Mouse (Mus musculus) limb, embryonic 13.5 days (tissue): ENCODE data around the gene Dkk2. TPM values are rescaled to one million over a fixed set of nuclear protein-coding genes. Genes with fewer than 3 reads are reported as not detected.

Experiments
- ATAC-seq: fragments of 200-750 bp; cut with Nextera tagmentation; 2 replicates; pipeline ENCODE4 v1.8.0; 2017; ENCODE audit warnings: low read depth, moderate number of reproducible peaks, moderate TSS enrichment; ENCODE audit not compliant: low FRiP score
- H3K27ac ChIP-seq: fragments of 300-500 bp; sonication (generic); 2 replicates; pipeline ENCODE4 v1.5.1; 2015; ENCODE audit warnings: inconsistent platforms, mild to moderate bottlenecking, moderate library complexity
- H3K27me3 ChIP-seq: fragments of 300-500 bp; sonication (generic); 2 replicates; pipeline ENCODE4 v1.6.1; 2015; ENCODE audit warnings: mild to moderate bottlenecking, inconsistent platforms
- H3K36me3 ChIP-seq: fragments of 300-500 bp; sonication (generic); 2 replicates; pipeline ENCODE4 v1.6.1; 2015; ENCODE audit warnings: inconsistent platforms, mild to moderate bottlenecking, moderate library complexity
- H3K4me1 ChIP-seq: fragments of 300-500 bp; sonication (generic); 2 replicates; pipeline ENCODE4 v1.6.1; 2015; ENCODE audit warnings: inconsistent platforms
- H3K4me2 ChIP-seq: fragments of 300-500 bp; sonication (generic); replicated peaks from 2 replicates; pipeline ENCODE4 v1.6.1; 2015; ENCODE audit warnings: inconsistent platforms, mild to moderate bottlenecking, moderate library complexity
- H3K4me3 ChIP-seq: fragments of 300-500 bp; sonication (generic); 2 replicates; pipeline ENCODE4 v1.5.1; 2015; ENCODE audit warnings: moderate library complexity, mild to moderate bottlenecking, inconsistent platforms
- H3K9ac ChIP-seq: fragments of 300-500 bp; sonication (generic); 2 replicates; pipeline ENCODE4 v1.6.1; 2015; ENCODE audit warnings: mild to moderate bottlenecking, inconsistent platforms
- H3K9me3 ChIP-seq: fragments of 300-500 bp; sonication (generic); 2 replicates; pipeline ENCODE4 v1.6.1; 2016; ENCODE audit warnings: inconsistent platforms
- WGBS: fragments of 180-500 bp; shearing (Covaris S2); methylation state at CpG from one replicate; pipeline ENCODE4 v1.1.7; 2015; 5-methylcytosine and 5-hydroxymethylcytosine counted together
- polyA plus RNA-seq: library from polyadenylated mRNA; unstranded; fragments of >200 nt; fragmentation: Nextera tagmentation; extraction: Ambion mirVana; gene quantifications from 2 replicates; pipeline ENCODE4 v1.2.1, GENCODE M21; 2015

Gene Dkk2
- polyA plus RNA-seq, 1 experiment from 2014 or later = 71.3 TPM

DNA sequence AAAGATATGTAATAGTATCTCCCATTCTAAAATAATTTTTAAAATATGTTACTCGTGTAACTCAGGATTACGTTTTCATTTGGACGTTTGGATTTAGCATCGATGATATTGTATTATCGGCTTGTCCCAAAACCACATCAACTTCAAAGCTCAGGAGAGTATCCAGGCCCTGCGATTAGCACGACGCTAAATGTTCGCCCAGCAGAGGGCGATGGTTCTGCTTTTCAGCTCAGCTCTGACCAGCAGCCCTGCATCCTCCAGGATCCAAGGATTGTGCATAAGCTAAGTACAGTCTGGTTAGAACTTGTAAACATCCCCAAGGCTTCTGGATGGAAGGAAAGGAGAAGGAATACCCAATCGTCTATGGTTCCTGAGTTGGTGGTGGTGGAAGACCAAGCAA is 122.4 kb downstream of the Dkk2 start:
- H3K36me3 ChIP-seq = no peaks in the 10 kb centered on the region
- H3K27me3 ChIP-seq = no peaks in the 10 kb centered on the region
- H3K9me3 ChIP-seq = no peaks in the 10 kb centered on the region
- H3K9ac ChIP-seq = no peak overlapping the region
- ATAC-seq = no peak
- no peak overlapping the region for H3K27ac ChIP-seq
- no peak overlapping the region for H3K4me3 ChIP-seq
- 24% methylated on average over 11 of the region's 11 CpGs for WGBS
- no peak overlapping the region for H3K4me2 ChIP-seq
- 0 out of 2 replicates have a peak, but pooled peaks cover under 1% of the 10 kb centered on the region for H3K4me1 ChIP-seq

DNA sequence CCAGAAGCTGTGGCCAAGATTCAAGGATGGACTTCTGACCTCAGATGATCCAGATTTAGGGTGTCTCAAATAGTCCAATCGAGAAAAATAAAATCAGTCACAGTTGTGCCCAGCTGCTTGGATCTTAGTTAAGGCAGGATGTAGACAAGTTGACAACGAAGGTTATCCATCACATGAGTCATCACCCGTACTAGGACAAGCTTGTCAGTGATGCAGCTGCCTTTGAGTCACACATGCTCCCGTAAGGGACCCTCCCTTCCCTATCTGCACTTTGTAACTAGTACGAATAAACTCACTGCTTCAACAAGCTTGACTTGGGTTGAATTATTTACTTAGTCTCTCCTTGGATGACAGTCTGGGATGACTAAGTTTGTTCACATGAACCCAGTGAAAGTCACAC is 126.2 kb downstream of the Dkk2 start:
- Histone ChIP-seq H3K4me1 (no peaks in the 10 kb centered on the region), H3K9ac (no peak overlapping the region), H3K9me3 (no peaks in the 10 kb centered on the region), H3K36me3 (no peaks in the 10 kb centered on the region), H3K27ac (no peak overlapping the region), H3K4me3 (no peak overlapping the region), H3K27me3 (no peaks in the 10 kb centered on the region), H3K4me2 (no peak overlapping the region)
- no peak for ATAC-seq
- 75% methylated on average over 5 of the region's 5 CpGs for WGBS

DNA sequence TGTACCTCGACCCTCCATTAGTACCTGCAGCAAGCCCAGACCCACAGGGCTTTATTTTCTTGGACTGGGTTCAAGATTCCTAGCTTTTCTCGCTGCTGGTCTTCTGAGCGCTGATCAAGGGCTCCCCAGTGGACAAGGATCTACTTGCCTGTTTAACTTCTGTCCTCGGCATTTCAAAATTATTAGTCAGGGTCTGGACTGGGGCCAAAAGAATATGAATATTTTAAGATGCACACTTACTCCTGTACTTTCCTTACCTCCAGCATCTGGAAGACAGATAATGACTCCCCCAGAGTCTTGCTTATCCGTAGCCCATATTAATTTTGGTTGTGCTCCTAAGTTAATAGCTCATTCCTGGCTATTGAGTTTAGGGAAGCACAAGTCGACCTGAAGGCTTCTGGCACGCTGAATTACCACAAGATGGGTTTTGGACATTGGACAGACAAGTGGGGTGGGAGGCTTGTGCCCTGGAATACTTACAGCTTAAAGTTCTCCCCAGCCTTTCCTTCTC is 134.9 kb downstream of the Dkk2 start:
- Histone ChIP-seq H3K4me2 (no peak overlapping the region), H3K27ac (no peak overlapping the region), H3K9me3 (no peaks in the 10 kb centered on the region), H3K36me3 (no peaks in the 10 kb centered on the region), H3K27me3 (no peaks in the 10 kb centered on the region), H3K9ac (no peak overlapping the region), H3K4me3 (no peak overlapping the region), H3K4me1 (0 out of 2 replicates have a peak, but pooled peaks cover 6% of the 10 kb centered on the region)
- WGBS = 51% methylated on average over 7 of the region's 7 CpGs
- ATAC-seq = peak; percentile 66; the same call in 1 of the 2 replicates

DNA sequence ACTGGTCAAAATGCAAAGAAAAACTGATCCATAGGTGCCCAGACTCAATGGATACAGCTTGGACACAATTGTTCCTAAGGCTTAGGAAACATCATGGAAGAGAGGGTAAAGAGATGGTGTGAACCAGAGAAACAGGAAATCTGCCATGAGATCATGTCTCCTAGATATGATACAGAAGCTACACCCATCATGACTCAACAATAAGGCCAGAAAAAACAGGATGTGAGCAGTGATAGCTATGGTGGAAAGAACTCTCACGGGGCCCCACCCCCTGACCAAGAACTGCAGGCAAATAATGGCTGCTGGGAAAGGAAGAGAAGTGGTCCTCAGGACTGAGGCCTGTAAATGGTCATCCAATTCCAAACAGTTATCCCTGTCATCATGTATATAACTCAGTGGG is 142.5 kb downstream of the Dkk2 start:
- H3K27me3 ChIP-seq = no peaks in the 10 kb centered on the region
- H3K4me1 ChIP-seq = no peaks in the 10 kb centered on the region
- no peak overlapping the region for H3K9ac ChIP-seq
- no peak overlapping the region for H3K27ac ChIP-seq
- no peaks in the 10 kb centered on the region for H3K36me3 ChIP-seq
- H3K9me3 ChIP-seq = no peaks in the 10 kb centered on the region
- no peak overlapping the region for H3K4me3 ChIP-seq
- no peak for ATAC-seq
- 82% methylated on average over 1 of the region's 1 CpGs for WGBS
- no peak overlapping the region for H3K4me2 ChIP-seq
